Mouse (Mus musculus) midbrain, embryonic 15.5 days (tissue): Measurements from ENCODE around the gene Stum. TPM values are rescaled to one million over a fixed set of nuclear protein-coding genes. Genes with fewer than 3 reads are reported as not detected.

Source experiments
- ATAC-seq: fragments of 200-750 bp; cut with Nextera tagmentation; replicated peaks from 2 replicates; pipeline ENCODE4 v1.8.0; 2017; ENCODE audit warnings: moderate TSS enrichment
- H3K27ac ChIP-seq: fragments of 300-500 bp; sonication (generic); 2 replicates; pipeline ENCODE4 v1.5.1; 2015; ENCODE audit warnings: mild to moderate bottlenecking, inconsistent platforms
- H3K27me3 ChIP-seq: fragments of 300-500 bp; sonication (generic); replicated peaks from 2 replicates; pipeline ENCODE4 v1.6.1; 2015; ENCODE audit warnings: inconsistent platforms
- H3K36me3 ChIP-seq: fragments of 300-500 bp; sonication (generic); replicated peaks from 2 replicates; pipeline ENCODE4 v1.6.1; 2015; ENCODE audit warnings: inconsistent platforms
- H3K4me1 ChIP-seq: fragments of 300-500 bp; sonication (generic); 2 replicates; pipeline ENCODE4 v1.6.1; 2015; ENCODE audit warnings: inconsistent platforms
- H3K4me2 ChIP-seq: fragments of 300-500 bp; sonication (generic); 2 replicates; pipeline ENCODE4 v1.6.1; 2015; ENCODE audit warnings: inconsistent platforms, mild to moderate bottlenecking, moderate library complexity
- H3K4me3 ChIP-seq: fragments of 300-500 bp; sonication (generic); 2 replicates; pipeline ENCODE4 v1.5.1; 2015; ENCODE audit warnings: mild to moderate bottlenecking, inconsistent platforms
- H3K9ac ChIP-seq: fragments of 300-500 bp; sonication (generic); 2 replicates; pipeline ENCODE4 v1.6.1; 2015; ENCODE audit warnings: mild to moderate bottlenecking, inconsistent platforms
- H3K9me3 ChIP-seq: fragments of 300-500 bp; sonication (generic); 2 replicates; pipeline ENCODE4 v1.6.1; 2016; ENCODE audit warnings: inconsistent platforms
- WGBS: fragments of 180-500 bp; shearing (Covaris S2); methylation state at CpG from one replicate; pipeline ENCODE4 v1.1.7; 2015; ENCODE audit warnings: mixed read lengths; 5-methylcytosine and 5-hydroxymethylcytosine counted together
- polyA plus RNA-seq: library from polyadenylated mRNA; unstranded; fragments of >200 nt; fragmentation: Nextera tagmentation; extraction: Ambion mirVana; gene quantifications from 2 replicates; pipeline ENCODE4 v1.2.1, GENCODE M21; 2015

Stum gene
- polyA plus RNA-seq, 1 experiment from 2014 or later = 7.2 TPM

GRCm38 (mm10) chr1:180407727-180408719 is 75.3 kb downstream of the Stum start:
- 77% methylated on average over 18 of the region's 18 CpGs for WGBS
- no peak overlapping the region for H3K9ac ChIP-seq

GRCm38 (mm10) chr1:180407171-180407671 is 76.1 kb downstream of the Stum start:
- no peak overlapping the region for H3K9ac ChIP-seq
- ATAC-seq = peak; percentile 68; the same call in 1 of the 2 replicates
- H3K36me3 ChIP-seq = no peaks in the 10 kb centered on the region
- H3K27ac ChIP-seq = no peak overlapping the region
- 11% methylated on average over 16 of the region's 16 CpGs for WGBS
- no peaks in the 10 kb centered on the region for H3K27me3 ChIP-seq
- no peaks in the 10 kb centered on the region for H3K9me3 ChIP-seq
- H3K4me2 ChIP-seq = peak overlapping the region; percentile 40
- peaks cover 6% of the 10 kb centered on the region; the same call in 1 of the 2 replicates for H3K4me1 ChIP-seq
- H3K4me3 ChIP-seq = no peak overlapping the region

More at GRCm38 (mm10) chr1:180407727-180408719, 75.3 kb downstream of the Stum start:
- no peak overlapping the region for H3K4me2 ChIP-seq
- H3K27ac ChIP-seq = no peak overlapping the region
- no peaks in the 10 kb centered on the region for H3K9me3 ChIP-seq
- H3K4me1 ChIP-seq = peaks cover 6% of the 10 kb centered on the region; the same call in 1 of the 2 replicates
- H3K4me3 ChIP-seq = no peak overlapping the region
- 0 out of 2 replicates have a peak, but pooled peaks have one; percentile 14 for ATAC-seq
- no peaks in the 10 kb centered on the region for H3K36me3 ChIP-seq
- no peaks in the 10 kb centered on the region for H3K27me3 ChIP-seq

- ATAC-seq = no peak
- Histone ChIP-seq H3K27me3 (no peaks in the 10 kb centered on the region), H3K9ac (no peak overlapping the region), H3K4me2 (no peak overlapping the region), H3K27ac (no peak overlapping the region), H3K9me3 (no peaks in the 10 kb centered on the region), H3K4me3 (no peak overlapping the region), H3K4me1 (peaks cover 6% of the 10 kb centered on the region; the same call in 1 of the 2 replicates), H3K36me3 (no peaks in the 10 kb centered on the region)
- 73% methylated on average over 11 of the region's 11 CpGs for WGBS
Measured at GRCm38 (mm10) chr1:180406336-180407035, 76.8 kb downstream of the Stum start.

DNA sequence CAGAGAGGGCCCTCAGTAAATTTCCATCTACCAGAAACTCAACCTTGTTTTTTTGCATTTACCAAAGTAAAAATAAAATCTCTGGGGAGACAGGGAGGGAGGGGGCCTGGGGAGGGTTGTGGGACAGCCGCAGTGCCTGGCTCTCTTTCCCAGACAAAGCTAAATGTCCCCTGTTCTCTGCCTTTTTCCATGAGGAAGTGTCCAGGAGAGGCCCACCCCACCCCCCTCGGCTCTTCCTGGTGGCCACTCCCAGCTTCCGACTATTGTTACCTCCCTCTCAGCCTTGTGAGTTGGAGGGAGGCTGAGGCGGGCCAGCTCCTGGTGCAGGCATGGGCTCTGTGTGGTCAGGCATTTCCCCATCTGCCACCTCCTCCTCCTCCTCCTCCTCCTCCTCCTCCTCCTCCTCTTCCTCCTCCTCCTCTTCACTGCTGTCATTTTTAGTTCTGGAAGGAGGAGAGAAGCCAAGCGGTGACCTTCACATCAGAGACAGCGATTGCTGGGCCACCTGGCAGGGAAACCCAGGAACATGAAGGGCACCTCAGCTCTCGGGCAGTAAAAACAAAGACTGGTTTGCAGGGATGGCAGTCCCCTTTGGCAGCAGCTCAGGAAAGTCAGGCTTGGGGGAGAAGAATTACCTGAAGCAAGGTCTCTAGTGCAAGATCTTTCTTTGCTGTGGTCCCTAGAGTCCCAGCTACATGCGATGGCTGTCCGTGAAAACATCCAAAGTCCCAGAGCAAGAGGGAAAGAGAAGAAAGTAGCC is 77.5 kb downstream of the Stum start:
- ATAC-seq = no peak
- H3K27ac ChIP-seq = no peak overlapping the region
- no peak overlapping the region for H3K4me2 ChIP-seq
- no peaks in the 10 kb centered on the region for H3K9me3 ChIP-seq
- H3K4me3 ChIP-seq = no peak overlapping the region
- peaks cover 6% of the 10 kb centered on the region; the same call in 1 of the 2 replicates for H3K4me1 ChIP-seq
- no peaks in the 10 kb centered on the region for H3K27me3 ChIP-seq
- H3K9ac ChIP-seq = no peak overlapping the region
- WGBS = 84% methylated on average over 9 of the region's 9 CpGs
- no peaks in the 10 kb centered on the region for H3K36me3 ChIP-seq

DNA sequence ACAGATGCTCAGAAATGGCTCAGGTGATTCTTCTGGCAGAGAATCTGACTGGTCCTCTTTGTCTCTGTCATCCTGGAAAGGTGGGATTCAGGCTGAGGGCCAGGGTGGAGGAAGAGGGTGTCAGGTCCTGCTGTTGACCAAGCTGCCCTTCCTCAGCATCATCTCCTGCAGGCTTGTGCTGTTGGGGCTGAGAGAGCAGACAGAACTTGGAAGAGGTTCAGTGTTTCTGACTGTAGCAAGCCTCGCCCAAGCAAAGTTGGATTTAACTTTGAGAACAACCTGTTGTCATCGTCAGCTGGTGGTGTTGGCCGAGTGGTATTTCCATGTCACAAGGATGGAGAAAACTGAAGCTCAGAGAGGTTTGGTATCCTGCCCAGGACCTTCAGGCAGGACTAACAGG is 78.6 kb downstream of the Stum start:
- Histone ChIP-seq H3K4me3 (no peak overlapping the region), H3K4me1 (peaks cover 6% of the 10 kb centered on the region; the same call in 1 of the 2 replicates), H3K36me3 (no peaks in the 10 kb centered on the region), H3K9me3 (no peaks in the 10 kb centered on the region), H3K27me3 (no peaks in the 10 kb centered on the region), H3K4me2 (no peak overlapping the region), H3K9ac (no peak overlapping the region), H3K27ac (0 out of 2 replicates have a peak overlapping the region, but pooled peaks have one; percentile 53)
- 84% methylated on average over 3 of the region's 3 CpGs for WGBS
- ATAC-seq = no peak

- no peak overlapping the region for H3K4me3 ChIP-seq
- no peaks in the 10 kb centered on the region for H3K9me3 ChIP-seq
- 79% methylated on average over 32 of the region's 32 CpGs for WGBS
- peak overlapping the region; percentile 53 for H3K27ac ChIP-seq
- no peak overlapping the region for H3K9ac ChIP-seq
- H3K4me2 ChIP-seq = no peak overlapping the region
- H3K4me1 ChIP-seq = peaks cover 6% of the 10 kb centered on the region; the same call in 1 of the 2 replicates
- no peak for ATAC-seq
- H3K27me3 ChIP-seq = no peaks in the 10 kb centered on the region
- H3K36me3 ChIP-seq = no peaks in the 10 kb centered on the region
Measured at GRCm38 (mm10) chr1:180403694-180404606, 79.4 kb downstream of the Stum start.

- Histone ChIP-seq H3K9me3 (no peaks in the 10 kb centered on the region), H3K9ac (no peak overlapping the region), H3K4me2 (no peak overlapping the region), H3K4me3 (no peak overlapping the region), H3K36me3 (no peaks in the 10 kb centered on the region), H3K4me1 (peaks cover 6% of the 10 kb centered on the region; the same call in 1 of the 2 replicates), H3K27me3 (no peaks in the 10 kb centered on the region), H3K27ac (no peak overlapping the region)
- 91% methylated on average over 8 of the region's 8 CpGs for WGBS
- no peak for ATAC-seq
Measured at GRCm38 (mm10) chr1:180403357-180403693, 80.0 kb downstream of the Stum start.

- Histone ChIP-seq H3K9me3 (no peaks in the 10 kb centered on the region), H3K36me3 (no peaks in the 10 kb centered on the region), H3K27me3 (no peaks in the 10 kb centered on the region), H3K9ac (no peak overlapping the region), H3K27ac (no peak overlapping the region), H3K4me3 (no peak overlapping the region), H3K4me2 (no peak overlapping the region), H3K4me1 (peaks cover 6% of the 10 kb centered on the region; the same call in 1 of the 2 replicates)
- no peak for ATAC-seq
- 87% methylated on average over 11 of the region's 11 CpGs for WGBS
Measured at GRCm38 (mm10) chr1:180402481-180403081, 80.7 kb downstream of the Stum start.

- Histone ChIP-seq H3K4me2 (no peak overlapping the region), H3K4me3 (no peak overlapping the region), H3K27ac (no peak overlapping the region), H3K9ac (no peak overlapping the region), H3K36me3 (no peaks in the 10 kb centered on the region), H3K4me1 (no peaks in the 10 kb centered on the region), H3K9me3 (no peaks in the 10 kb centered on the region), H3K27me3 (no peaks in the 10 kb centered on the region)
- no peak for ATAC-seq
- WGBS = 83% methylated on average over 6 of the region's 6 CpGs
Measured at GRCm38 (mm10) chr1:180401725-180402124, 81.6 kb downstream of the Stum start.

DNA sequence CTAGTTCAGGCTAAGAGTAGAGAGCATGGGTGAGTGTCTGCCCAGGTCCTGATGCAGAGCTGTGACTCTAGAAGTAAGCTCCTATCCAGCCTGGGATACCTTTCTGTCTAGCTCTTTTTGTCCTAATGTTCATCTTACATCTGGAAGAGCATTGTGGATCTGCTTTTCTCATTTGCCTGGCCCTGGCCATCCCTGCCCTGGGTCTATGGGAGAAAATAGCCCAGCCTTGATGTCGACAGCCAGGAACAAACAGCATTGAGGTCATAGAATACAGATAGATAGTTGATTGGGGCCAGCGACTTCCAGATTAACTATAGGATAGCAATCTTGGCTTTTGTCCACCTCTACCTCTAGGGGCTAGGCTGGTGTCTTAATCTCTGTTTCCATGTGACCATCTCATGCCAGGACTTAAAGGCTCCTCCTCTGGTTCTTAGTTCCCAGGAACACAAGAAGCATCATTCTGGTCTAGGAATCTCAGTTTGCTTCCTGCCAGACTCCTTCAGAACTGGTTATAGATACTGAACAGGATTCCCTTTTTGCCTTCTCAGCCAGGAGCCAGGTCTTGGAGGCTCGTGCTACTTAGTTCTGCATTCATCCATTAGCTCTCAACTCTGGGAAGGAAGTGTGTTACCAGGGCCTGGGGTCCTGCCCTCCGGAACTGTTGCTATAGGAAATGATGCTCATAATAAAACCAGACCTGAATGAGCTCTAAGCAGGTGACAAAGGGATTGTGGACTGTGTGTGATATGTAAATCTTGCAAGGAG is 82.4 kb downstream of the Stum start:
- 78% methylated on average over 4 of the region's 4 CpGs for WGBS
- H3K4me1 ChIP-seq = no peaks in the 10 kb centered on the region

More for the DNA sequence above, 82.4 kb downstream of the Stum start:
- Histone ChIP-seq H3K27ac (no peak overlapping the region), H3K9ac (no peak overlapping the region), H3K4me2 (no peak overlapping the region), H3K4me3 (no peak overlapping the region), H3K27me3 (no peaks in the 10 kb centered on the region), H3K9me3 (no peaks in the 10 kb centered on the region), H3K36me3 (no peaks in the 10 kb centered on the region)
- no peak for ATAC-seq
